Mouse (Mus musculus) 3134 (cell line): Measurements from ENCODE around the gene Olfr107.

Source experiments
- DNase-seq: peaks from one replicate; pipeline ENCODE4 v3.0.0-alpha.2; 2011; ENCODE audit warnings: low spot score; ENCODE audit not compliant: insufficient read length; ENCODE audit errors: extremely low read depth

Gene Olfr107

GRCm38 (mm10) chr17:37398926-37399325, at the start of gene Olfr107:
TSS of gene Olfr107 (plus strand) at chr17:37399226.
- DNase-seq: no peak

GRCm38 (mm10) chr17:37359282-37359681, 39.7 kb upstream of the Olfr107 start, which contains the start of gene Olfr104-ps:
TSS of gene Olfr104-ps (plus strand) at chr17:37359582.
- DNase-seq: no peak

GRCm38 (mm10) chr17:37378733-37379132, 20.3 kb upstream of the Olfr107 start, which contains the start of gene Olfr105-ps:
TSS of gene Olfr105-ps (plus strand) at chr17:37379033.
- no peak for DNase-seq

- DNase-seq: no peak
Measured at GRCm38 (mm10) chr17:37390093-37390492, 8.9 kb upstream of the Olfr107 start, which contains the start of gene Olfr106-ps. TSS of gene Olfr106-ps (plus strand) at chr17:37390393.

GRCm38 (mm10) chr17:37413380-37413779, 14.4 kb downstream of the Olfr107 start:
- no peak for DNase-seq

- no peak for DNase-seq
Measured at GRCm38 (mm10) chr17:37445180-37445579, 46.2 kb downstream of the Olfr107 start, which contains the start of gene Olfr108. TSS of gene Olfr108 (plus strand) at chr17:37445480.
